Mouse (Mus musculus) cerebellum, adult 9-11 months (tissue): Measurements from ENCODE around the gene Gsx1.
A peak's percentile ranks its signal among the peaks of the same experiment; 100 is the strongest.

Experiments
- DNase-seq: peaks from one replicate; pipeline ENCODE4 v3.0.0; 2022

Gene Gsx1

DNA sequence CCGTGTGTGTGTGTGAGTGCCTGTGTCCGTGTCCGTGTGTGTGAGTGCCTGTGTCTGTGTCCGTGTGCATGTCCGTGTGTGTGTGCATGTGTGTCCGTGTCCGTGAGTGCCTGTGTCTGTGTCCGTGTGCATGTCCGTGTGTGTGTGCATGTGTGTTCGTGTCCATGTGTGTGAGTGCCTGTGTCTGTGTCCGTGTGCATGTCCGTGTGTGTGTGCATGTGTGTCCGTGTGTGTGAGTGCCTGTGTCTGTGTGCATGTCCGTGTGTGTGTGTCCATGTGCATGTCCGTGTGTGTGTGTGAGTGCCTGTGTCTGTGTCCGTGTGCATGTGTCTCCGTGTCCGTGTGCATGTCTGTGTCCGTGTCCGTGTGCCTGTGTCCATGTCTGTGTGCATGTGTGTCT is 19.4 kb downstream of the Gsx1 start:
- DNase-seq: no peak

DNA sequence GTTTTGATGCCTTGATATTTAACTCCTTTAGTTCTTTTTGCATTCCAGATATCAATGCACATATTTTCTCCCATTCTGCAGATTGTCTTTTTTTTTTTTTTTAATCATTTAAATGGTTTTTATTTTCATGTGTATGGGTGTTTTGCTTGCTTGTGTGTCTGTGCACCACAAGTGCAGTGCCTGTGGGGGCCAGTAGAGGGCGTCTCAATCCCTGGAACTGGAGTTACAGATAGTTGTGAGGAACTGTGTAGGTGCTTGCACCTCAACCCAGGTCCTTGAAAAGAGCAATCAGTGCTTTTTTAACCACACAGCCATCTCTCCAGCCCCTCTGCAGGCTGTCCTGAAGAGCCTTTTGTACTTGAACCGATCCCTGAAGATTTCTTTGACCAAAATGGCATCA is 20.0 kb downstream of the Gsx1 start:
- no peak for DNase-seq

DNA sequence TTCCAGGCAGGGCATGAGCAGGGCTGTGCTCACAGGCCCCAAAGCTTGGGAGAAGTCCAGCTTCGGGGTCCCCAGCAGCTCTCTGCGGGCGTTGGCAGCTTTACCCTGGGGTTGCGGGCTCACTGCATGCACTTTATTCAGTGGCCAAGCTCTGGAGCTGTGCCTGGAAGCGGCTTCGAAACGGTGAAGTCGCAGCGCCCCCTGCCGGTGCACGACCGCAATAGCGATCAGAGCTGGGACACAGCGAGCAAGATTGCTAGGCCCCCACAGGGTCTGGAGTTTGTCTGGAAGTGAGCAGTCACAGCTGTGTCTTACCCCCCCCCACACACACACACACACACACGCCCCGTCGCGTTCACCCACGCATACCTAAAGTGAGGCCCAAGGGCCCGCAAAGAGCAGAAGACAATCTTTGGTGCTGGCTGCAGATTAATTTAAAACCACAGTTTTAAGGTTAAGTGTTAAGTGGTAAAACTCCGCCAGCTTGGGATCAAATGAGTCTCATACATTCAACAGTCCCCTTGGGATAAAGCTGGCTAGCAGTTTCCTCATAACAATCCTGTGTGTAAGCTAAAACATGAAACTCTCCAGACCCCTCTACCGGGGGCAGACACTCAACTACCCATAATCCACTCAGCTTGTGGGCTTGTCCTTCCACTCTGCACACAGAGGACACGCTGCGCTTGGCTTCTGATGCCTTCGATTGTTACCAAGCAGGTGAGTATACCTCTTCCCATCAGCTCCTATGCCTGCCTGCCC is 39.0 kb downstream of the Gsx1 start:
- DNase-seq: peak; percentile 77

DNA sequence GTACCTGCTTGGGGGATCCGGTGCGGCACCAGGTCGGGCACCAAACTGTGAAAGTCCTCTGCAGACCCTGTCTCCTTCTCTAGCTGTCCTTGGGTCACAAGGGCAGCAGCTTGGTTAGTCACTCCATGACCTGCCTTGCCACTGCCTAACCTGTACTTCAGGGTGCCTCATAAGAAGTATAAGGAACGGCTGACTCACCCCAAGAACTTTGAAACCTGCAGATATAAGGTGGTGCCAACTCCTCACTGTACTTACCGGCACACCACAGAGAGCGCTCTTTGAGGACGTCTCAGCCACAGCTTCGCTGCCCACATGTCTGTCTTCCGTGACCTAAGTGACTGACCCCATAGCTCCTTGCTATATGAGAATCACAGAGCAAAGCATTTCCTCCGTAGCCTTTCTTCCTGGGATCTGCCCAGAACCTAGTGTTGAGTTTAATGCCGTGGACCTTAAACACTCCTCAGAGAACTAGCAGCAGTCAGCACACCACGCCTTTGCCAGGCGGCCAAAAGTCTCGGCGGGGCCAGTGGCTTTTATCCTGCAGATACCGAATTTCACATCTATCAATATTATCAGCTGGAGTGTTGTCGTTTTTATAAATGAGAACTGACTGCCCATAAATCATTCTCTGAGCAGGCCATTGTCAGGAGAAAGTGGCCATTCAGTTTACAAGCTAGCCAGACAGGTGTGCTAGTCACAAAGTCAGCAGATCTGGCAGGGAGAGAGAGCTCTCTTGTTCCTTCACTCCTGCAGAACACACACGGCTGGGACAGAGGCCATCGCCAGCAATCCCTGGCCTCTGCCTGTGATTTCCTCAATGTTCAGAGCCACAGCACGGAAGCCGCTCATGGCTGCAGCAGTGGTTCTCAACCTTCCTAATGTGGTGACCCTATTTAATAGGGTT is 47.2 kb downstream of the Gsx1 start:
- DNase-seq: no peak
